Mouse (Mus musculus) splenic B cell, adult 2 months (primary cell): ENCODE measurements around the gene Dlec1.

Source experiments
- DNase-seq: peaks from one replicate; pipeline ENCODE4 v3.0.0-alpha.2; 2011; ENCODE audit warnings: low read depth, low spot score
- H3K27me3 ChIP-seq: 2 replicates; pipeline ENCODE4 v1.6.1; 2012; ENCODE audit warnings: mild to moderate bottlenecking, low read length, moderate library complexity, mixed read lengths; ENCODE audit not compliant: control insufficient read depth, poor library complexity, insufficient read depth, severe bottlenecking
- H3K36me3 ChIP-seq: 2 replicates; pipeline ENCODE4 v1.6.1; 2012; ENCODE audit warnings: mild to moderate bottlenecking, low read length, moderate library complexity, mixed read lengths; ENCODE audit not compliant: control insufficient read depth, poor library complexity, insufficient read depth, severe bottlenecking

Gene Dlec1

GRCm38 (mm10) chr9:119181241-119181728 is 79.0 kb downstream of the Dlec1 start:
- no peak for DNase-seq
- Histone ChIP-seq H3K36me3 (no peaks in the 10 kb centered on the region), H3K27me3 (no peaks in the 10 kb centered on the region)

- Histone ChIP-seq H3K27me3 (no peaks in the 10 kb centered on the region), H3K36me3 (no peaks in the 10 kb centered on the region)
- peak; percentile 21 for DNase-seq
These were observed 90.1 kb downstream of the Dlec1 start for GRCm38 (mm10) chr9:119192202-119192990.
